Mouse (Mus musculus) ES-E14 (cell line): ENCODE data around the gene Noto.

Experiments
- CHD2 ChIP-seq: IDR thresholded peaks from 2 replicates; pipeline ENCODE4 v1.6.1; 2014; ENCODE audit warnings: mild to moderate bottlenecking, low read depth, low read length, inconsistent platforms
- HCFC1 ChIP-seq: IDR thresholded peaks from 2 replicates; pipeline ENCODE4 v1.6.1; 2012; ENCODE audit warnings: low read length, inconsistent platforms, borderline replicate concordance; ENCODE audit not compliant: insufficient read depth
- MAFK ChIP-seq: IDR thresholded peaks from 2 replicates; pipeline ENCODE4 v1.6.1; 2014; ENCODE audit warnings: mild to moderate bottlenecking, low read depth, low read length, inconsistent platforms; ENCODE audit not compliant: insufficient read depth
- ZC3H11A ChIP-seq: IDR thresholded peaks from 2 replicates; pipeline ENCODE4 v1.6.1; 2012; ENCODE audit warnings: low read depth, mild to moderate bottlenecking, inconsistent platforms, low read length, borderline replicate concordance
- ZNF384 ChIP-seq: IDR thresholded peaks from 2 replicates; pipeline ENCODE4 v1.6.1; 2012; ENCODE audit warnings: low read depth, low read length, inconsistent platforms

GRCm38 (mm10) chr6:85388608-85389007, 35.1 kb upstream of the Noto start:
- TF ChIP-seq CHD2 = no peak
- TF ChIP-seq HCFC1 = no peak
- TF ChIP-seq MAFK = no peak
- no peak for TF ChIP-seq ZC3H11A
- no peak for TF ChIP-seq ZNF384
